In the genomic region with DNA sequence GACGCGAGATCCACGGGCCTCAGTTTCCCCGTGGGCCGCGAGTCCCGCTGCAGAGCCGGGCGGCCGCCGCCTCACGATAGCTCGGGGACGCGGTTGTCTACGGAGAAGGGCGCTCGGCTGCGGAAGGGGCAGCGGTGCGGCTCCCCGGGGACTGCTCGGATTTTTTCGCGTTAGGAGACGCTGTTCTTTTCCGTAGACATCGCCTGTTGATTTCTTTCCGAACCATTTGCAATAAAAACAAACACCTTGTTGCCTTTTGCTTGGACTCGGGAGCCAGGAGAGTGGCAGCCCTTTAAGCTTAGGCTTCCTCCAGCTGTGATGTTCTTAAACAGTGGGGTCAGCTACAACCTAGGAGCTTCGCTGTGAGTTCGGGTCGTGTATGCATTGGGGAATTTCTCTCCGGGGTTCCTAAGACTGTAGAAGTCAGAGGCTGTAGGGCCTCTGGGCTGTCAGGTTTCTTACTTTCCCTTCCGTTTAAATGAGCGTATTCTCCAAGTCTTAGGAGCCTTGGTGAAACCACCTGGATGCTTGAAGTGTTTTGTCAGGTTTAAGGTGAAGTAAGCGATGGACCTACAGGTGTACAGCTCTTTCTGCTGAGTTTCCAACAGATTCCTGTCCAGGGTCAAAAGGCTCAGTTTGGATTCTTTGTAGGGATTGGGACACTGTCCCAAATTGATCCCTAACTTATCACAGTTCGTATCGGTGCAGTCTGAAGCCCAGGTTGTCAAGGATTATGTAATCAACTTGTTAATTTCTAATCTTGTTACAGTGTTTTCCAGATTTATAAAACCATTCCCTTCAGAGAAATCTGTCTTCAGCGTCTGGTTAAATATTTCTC, we compare ENCODE assay signal across 7 mouse cellular contexts. TPM values are rescaled to one million over a fixed set of nuclear protein-coding genes. Genes with fewer than 3 reads are reported as not detected.
DNase-seq lines count a peak whose midpoint lies in the region; ATAC-seq and TF ChIP-seq lines count a peak whose summit lies in the region.

No protein-coding gene starts in this region.

- peak overlapping the region; percentile 90 for H3K4me2 ChIP-seq in heart, embryonic 12.5 days
- H3K4me2 ChIP-seq in kidney, postnatal 0 days (ENCODE audit: low read length): peak overlapping the region; percentile 66

- peak overlapping the region; percentile 90 for H3K4me3 ChIP-seq in ES-Bruce4 (ENCODE audit: low read depth, low read length)
- H3K4me3 ChIP-seq in heart, embryonic 12.5 days: peak overlapping the region; percentile 90
- H3K4me3 ChIP-seq in kidney, postnatal 0 days (replicated peaks; ENCODE audit: low read depth, low read length): peak overlapping the region; percentile 93

- no peaks in the 10 kb centered on the region for H3K4me1 ChIP-seq in ES-Bruce4 (ENCODE audit: control insufficient read depth, insufficient read depth, low read length)
- H3K4me1 ChIP-seq in heart, embryonic 12.5 days (replicated peaks): peaks cover 31% of the 10 kb centered on the region
- H3K4me1 ChIP-seq in kidney, postnatal 0 days (replicated peaks; ENCODE audit: insufficient read depth, low read length): 0 out of 2 replicates have a peak, but pooled peaks cover 11% of the 10 kb centered on the region

- no peak for TF ChIP-seq POLR2A in ES-Bruce4 (IDR thresholded peaks at IDR 0.05; ENCODE audit: insufficient read depth, low read length)

- no peak overlapping the region for H3K27ac ChIP-seq in ES-Bruce4 (ENCODE audit: insufficient read depth, low read length)
- peak overlapping the region; percentile 90 for H3K27ac ChIP-seq in heart, embryonic 12.5 days (ENCODE audit: poor library complexity, severe bottlenecking)
- H3K27ac ChIP-seq in kidney, postnatal 0 days: peak overlapping the region; percentile 94

- H3K27me3 ChIP-seq in ES-Bruce4 (ENCODE audit: control insufficient read depth, insufficient read depth, low read length, poor library complexity, severe bottlenecking): no peaks in the 10 kb centered on the region; the same call in 1 of the 2 replicates
- no peaks in the 10 kb centered on the region for H3K27me3 ChIP-seq in heart, embryonic 12.5 days (replicated peaks)
- no peaks in the 10 kb centered on the region for H3K27me3 ChIP-seq in kidney, postnatal 0 days (ENCODE audit: insufficient read depth, low read length)

- ATAC-seq in heart, embryonic 12.5 days (ENCODE audit: insufficient number of reproducible peaks, low FRiP score): peak; percentile 41; the same call in 1 of the 2 replicates
- ATAC-seq in kidney, postnatal 0 days (replicated peaks; ENCODE audit: low FRiP score, low read depth): peak; percentile 25; the same call in 1 of the 2 replicates

- DNase-seq in B cell, adult 2 months: peak; percentile 51
- peak; percentile 59 to 60 for DNase-seq in cerebellum, postnatal 14 days
- DNase-seq in kidney, postnatal 0 days (ENCODE audit: low spot score): peak; percentile 40
- DNase-seq in mesoderm, embryonic 11.5 days (ENCODE audit: low read depth, low spot score): peak; percentile 23
- DNase-seq in spleen, postnatal 36 days (ENCODE audit: low spot score in 2 of 2): peak; percentile 19 to 31

- H3K9me3 ChIP-seq in ES-Bruce4 (replicated peaks; ENCODE audit: control insufficient read depth, insufficient read depth, low read length, poor library complexity, severe bottlenecking): no peaks in the 10 kb centered on the region
- H3K9me3 ChIP-seq in heart, embryonic 12.5 days (replicated peaks): no peaks in the 10 kb centered on the region
- no peaks in the 10 kb centered on the region for H3K9me3 ChIP-seq in kidney, postnatal 0 days (replicated peaks; ENCODE audit: low read length)

- peak overlapping the region; percentile 93 for H3K9ac ChIP-seq in ES-Bruce4 (ENCODE audit: low read depth, poor library complexity, severe bottlenecking)
- H3K9ac ChIP-seq in heart, embryonic 12.5 days: peak overlapping the region; percentile 99
- peak overlapping the region; percentile 97 for H3K9ac ChIP-seq in kidney, postnatal 0 days (ENCODE audit: low read depth, low read length)

- H3K36me3 ChIP-seq in ES-Bruce4 (ENCODE audit: control insufficient read depth, insufficient read depth, low read length, poor library complexity, severe bottlenecking): no peaks in the 10 kb centered on the region
- no peaks in the 10 kb centered on the region; the same call in 1 of the 2 replicates for H3K36me3 ChIP-seq in heart, embryonic 12.5 days
- H3K36me3 ChIP-seq in kidney, postnatal 0 days (ENCODE audit: insufficient read depth, low read length): no peaks in the 10 kb centered on the region; the same call in 1 of the 2 replicates

- no peak for TF ChIP-seq EP300 in ES-Bruce4 (IDR thresholded peaks at IDR 0.05; ENCODE audit: insufficient read depth, low read depth, low read length)

- no peak for TF ChIP-seq CTCF in ES-Bruce4 (IDR thresholded peaks at IDR 0.05; ENCODE audit: low read depth, low read length)
- TF ChIP-seq CTCF in kidney, postnatal 0 days (IDR thresholded peaks at IDR 0.05; ENCODE audit: low read depth): no peak

- 4% methylated on average over 40 of the region's 40 CpGs for WGBS in heart, embryonic 12.5 days
- WGBS in kidney, postnatal 0 days: 4% methylated on average over 40 of the region's 40 CpGs

RNA-seq across cellular contexts. Expression of a gene that starts 0.8 kb away (rescaled TPM):
- 20.3 and 20.9 TPM in 2 replicates for polyA plus RNA-seq in ES-Bruce4 (2011; ENCODE audit: insufficient read depth, insufficient read length, low read depth, missing spikeins)
- polyA plus RNA-seq in heart, embryonic 12.5 days (2016; fragmentation: Nextera tagmentation; extraction: Ambion mirVana): 53.4 and 62.3 TPM in 2 replicates
- polyA plus RNA-seq in kidney, postnatal 0 days (2015; fragmentation: Nextera tagmentation; extraction: Ambion mirVana): 51.3 and 51.6 TPM in 2 replicates
